9 mouse cellular contexts compared by ENCODE assay signal in genomic region chr4:151288893-151289585, GRCm38 (mm10).
DNase-seq lines count a peak whose midpoint lies in the region; ATAC-seq and TF ChIP-seq lines count a peak whose summit lies in the region.
"Had no signal": no experiment of that assay in that cellular context is flagged by ENCODE, and none has a peak within 500 bp of the region (broad histone marks: within the 10 kb centered on the region; RNA-seq: fewer than 3 reads in every experiment).

No protein-coding gene starts in this region.

- no peak overlapping the region for H3K4me3 ChIP-seq in neural tube, embryonic 15.5 days (replicated peaks)
- no peak overlapping the region for H3K4me3 ChIP-seq in kidney, embryonic 14.5 days (ENCODE audit: low read length)
- H3K4me3 ChIP-seq in left cerebral cortex, adult 2 months, result no peak overlapping the region
- H3K4me3 ChIP-seq: midbrain, embryonic 12.5 days had no signal

- DNase-seq in adrenal gland, adult (ENCODE audit: inconsistent age in 2 of 2, low spot score in 1 of 2), result peak; percentile 28 to 63
- DNase-seq in adrenal gland, adult 8-10 months, result no peak
- peak; percentile 47 for DNase-seq in neural tube, embryonic 10.5 days (ENCODE audit: extremely low spot score, low spot score)
- peak; percentile 40 for DNase-seq in ovary, postnatal 36 days (ENCODE audit: low spot score)
- DNase-seq in left cerebral cortex, postnatal 36 days (ENCODE audit: low spot score in 2 of 2), result no peak
- no peak for DNase-seq in left cerebral cortex, adult 2 months (ENCODE audit: extremely low spot score in 1 of 2, low spot score in 2 of 2)

- no peaks in the 10 kb centered on the region for H3K27me3 ChIP-seq in neural tube, embryonic 15.5 days (replicated peaks)
- no peaks in the 10 kb centered on the region for H3K27me3 ChIP-seq in kidney, embryonic 14.5 days (ENCODE audit: control insufficient read depth, insufficient read depth, low read length)

- H3K9me3 ChIP-seq in neural tube, embryonic 15.5 days (replicated peaks), result no peaks in the 10 kb centered on the region
- no peaks in the 10 kb centered on the region for H3K9me3 ChIP-seq in kidney, embryonic 14.5 days (ENCODE audit: control insufficient read depth, low read length)
- H3K9me3 ChIP-seq: midbrain, embryonic 12.5 days had no signal

- H3K36me3 ChIP-seq in neural tube, embryonic 15.5 days, result no peaks in the 10 kb centered on the region
- no peaks in the 10 kb centered on the region for H3K36me3 ChIP-seq in kidney, embryonic 14.5 days (ENCODE audit: control insufficient read depth, insufficient read depth, low read length)
- H3K36me3 ChIP-seq: midbrain, embryonic 12.5 days had no signal

- no peak overlapping the region for H3K4me2 ChIP-seq in neural tube, embryonic 15.5 days
- H3K4me2 ChIP-seq in kidney, embryonic 14.5 days (replicated peaks; ENCODE audit: low read depth, low read length), result no peak overlapping the region
- H3K4me2 ChIP-seq: midbrain, embryonic 12.5 days had no signal

- H3K9ac ChIP-seq in neural tube, embryonic 15.5 days (replicated peaks), result no peak overlapping the region
- H3K9ac ChIP-seq in kidney, embryonic 14.5 days (ENCODE audit: low read depth, low read length), result no peak overlapping the region
- H3K9ac ChIP-seq: midbrain, embryonic 12.5 days had no signal

- 64% methylated on average over 6 of the region's 6 CpGs for WGBS in neural tube, embryonic 15.5 days
- 52% methylated on average over 6 of the region's 6 CpGs for WGBS in kidney, embryonic 14.5 days

- no peak for TF ChIP-seq CTCF in left cerebral cortex, adult 2 months (IDR thresholded peaks at IDR 0.05)

- intact Hi-C loops in left cerebral cortex, postnatal 36 days (cut with DNase I), result no loop called here
- intact Hi-C loops in left cerebral cortex, adult 2 months (cut with DNase I), result loop anchor here (10.0 kb wide), 1 partner anchor 566 kb away; no protein-coding TSS in a partner anchor

- ATAC-seq in neural tube, embryonic 15.5 days (ENCODE audit: low FRiP score), result no peak
- peak; percentile 72; the same call in 1 of the 2 replicates for ATAC-seq in kidney, embryonic 14.5 days (ENCODE audit: low FRiP score, low TSS enrichment)

- no peak overlapping the region for H3K27ac ChIP-seq in neural tube, embryonic 15.5 days (replicated peaks)
- H3K27ac ChIP-seq in kidney, embryonic 14.5 days (ENCODE audit: low read depth, low read length), result no peak overlapping the region
- H3K27ac ChIP-seq in left cerebral cortex, adult 2 months, result no peak overlapping the region
- H3K27ac ChIP-seq: midbrain, embryonic 12.5 days had no signal

- peaks cover 12% of the 10 kb centered on the region; the same call in 1 of the 2 replicates for H3K4me1 ChIP-seq in neural tube, embryonic 15.5 days
- H3K4me1 ChIP-seq in kidney, embryonic 14.5 days (ENCODE audit: control insufficient read depth, insufficient read depth, low read length), result no peaks in the 10 kb centered on the region

Comparison
In these comparisons a context has a peak if more than half of its experiments do, and no peak if none do; other contexts are left out.
1. DNase-seq: peak in adrenal gland, adult (2 of 2), neural tube, embryonic 10.5 days (single experiment) and ovary, postnatal 36 days (single experiment); none in adrenal gland, adult 8-10 months (single experiment), left cerebral cortex, postnatal 36 days (0 of 2) and left cerebral cortex, adult 2 months (0 of 2).